Mouse (Mus musculus) naive thymus-derived CD4-positive, alpha-beta T cell, adult 2 months (primary cell): ENCODE data around the gene 1700001C02Rik.

Source experiments
- DNase-seq: peaks from one replicate; pipeline ENCODE4 v3.0.0-alpha.2; 2011; ENCODE audit warnings: low read depth

1700001C02Rik gene

GRCm38 (mm10) chr5:30494606-30495005 is 28.8 kb downstream of the 1700001C02Rik start:
- DNase-seq, result no peak

- DNase-seq, result no peak
These were observed 29.4 kb downstream of the 1700001C02Rik start for GRCm38 (mm10) chr5:30495288-30495687.

DNA sequence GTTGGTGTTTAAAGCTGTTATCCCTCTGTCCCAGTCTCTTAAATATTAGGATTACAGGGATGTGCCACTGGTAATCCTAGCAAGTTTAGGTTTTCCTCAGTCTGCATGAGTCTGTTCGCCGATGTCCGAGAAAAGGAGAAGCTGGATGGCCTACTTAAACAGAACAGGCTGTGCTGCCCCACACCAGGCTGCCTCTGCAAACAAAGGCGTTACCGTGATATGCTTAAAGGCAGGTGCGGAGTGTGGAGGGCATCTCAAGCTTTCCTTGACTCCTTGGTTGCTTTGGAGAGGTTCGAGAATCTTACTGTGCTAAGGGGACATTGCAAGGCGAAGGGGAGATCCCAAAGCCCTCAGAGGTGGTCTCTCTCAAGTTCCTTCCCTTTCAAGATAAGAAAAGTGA is 31.0 kb downstream of the 1700001C02Rik start:
- DNase-seq, result no peak

DNA sequence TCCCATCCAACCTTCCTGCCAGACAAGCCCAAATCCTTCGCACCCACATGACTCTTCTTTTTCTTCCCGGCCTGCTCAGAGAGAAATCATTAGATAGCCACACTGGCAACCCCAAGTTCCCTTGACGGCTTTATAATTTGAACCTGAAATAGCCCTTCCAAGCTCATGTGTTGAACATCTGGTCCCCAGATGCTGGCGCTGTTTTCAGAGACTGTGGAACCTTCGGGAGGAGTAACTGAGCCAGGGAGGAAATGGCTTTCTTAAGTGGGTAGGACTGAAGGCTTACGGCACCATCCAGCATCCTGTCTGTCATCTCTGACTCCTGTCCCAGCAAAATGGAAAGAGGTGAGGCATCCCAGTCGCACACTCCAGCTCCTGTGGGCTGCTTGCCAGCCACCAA is 31.5 kb downstream of the 1700001C02Rik start:
- DNase-seq, result no peak

- no peak for DNase-seq
These were observed 47.3 kb downstream of the 1700001C02Rik start for GRCm38 (mm10) chr5:30513111-30513510.

DNA sequence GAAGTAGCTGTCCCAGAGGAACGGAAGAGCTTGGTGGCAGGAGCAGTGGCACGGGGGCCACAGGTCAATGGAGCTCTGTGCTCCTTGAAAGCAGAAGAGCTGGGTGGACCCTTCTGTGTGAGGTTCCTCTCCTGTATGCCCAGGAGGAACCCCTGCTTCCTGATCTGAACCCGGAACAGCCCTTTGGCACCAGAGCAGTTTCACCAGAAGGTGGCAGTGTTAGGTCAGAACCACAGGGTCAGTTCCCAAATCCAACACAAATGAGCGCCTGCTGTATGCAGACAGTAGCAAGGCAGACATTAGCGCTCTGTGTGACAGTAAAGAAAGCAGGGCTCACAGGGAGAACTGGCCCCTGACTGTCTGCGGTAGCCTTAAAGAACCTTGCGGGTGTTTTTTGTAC is 50.5 kb downstream of the 1700001C02Rik start:
- peak; percentile 56 for DNase-seq

- DNase-seq, result no peak
These were observed 52.3 kb downstream of the 1700001C02Rik start for GRCm38 (mm10) chr5:30518108-30518507.

DNA sequence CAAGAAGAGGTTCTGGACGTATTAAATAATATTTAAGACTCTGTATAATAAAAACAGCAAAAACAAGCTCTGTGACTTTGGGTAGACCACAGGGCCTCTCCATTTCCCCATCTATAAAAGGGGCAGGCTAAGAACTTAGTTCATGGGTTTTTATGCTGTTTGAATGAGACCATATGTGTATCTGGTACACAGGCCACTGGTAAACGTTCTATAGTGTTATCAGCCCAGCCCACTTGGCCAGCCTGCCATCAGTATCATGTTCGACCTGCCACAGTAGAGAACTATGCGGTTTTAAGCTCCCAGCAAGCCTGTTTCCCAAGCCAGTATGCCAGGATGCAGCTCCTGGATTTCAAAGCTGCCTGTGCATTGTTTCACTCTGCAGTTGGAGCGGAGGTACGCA is 52.7 kb downstream of the 1700001C02Rik start:
- DNase-seq, result no peak

GRCm38 (mm10) chr5:30519494-30519893 is 53.6 kb downstream of the 1700001C02Rik start:
- DNase-seq, result no peak

- no peak for DNase-seq
These were observed 54.4 kb downstream of the 1700001C02Rik start for GRCm38 (mm10) chr5:30520214-30520732.

DNA sequence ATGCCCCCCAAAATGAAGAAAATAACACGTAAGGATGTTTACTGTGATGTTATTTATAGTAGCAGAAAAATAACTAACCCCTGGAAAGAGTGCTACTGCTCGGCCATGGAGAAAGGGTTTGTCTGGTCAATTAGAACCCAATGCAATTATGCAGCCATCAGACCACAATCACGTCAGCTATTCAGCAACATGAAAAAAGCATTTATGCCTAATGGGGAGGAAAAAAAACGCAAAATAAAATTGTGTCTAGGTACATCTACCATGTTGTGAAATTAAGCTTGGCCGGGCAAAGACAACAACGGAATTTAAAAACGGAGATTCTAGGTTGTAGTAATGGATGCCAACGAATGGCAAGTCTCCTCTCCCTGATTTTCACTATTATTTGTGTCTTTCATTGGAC is 56.6 kb downstream of the 1700001C02Rik start:
- DNase-seq, result no peak

DNA sequence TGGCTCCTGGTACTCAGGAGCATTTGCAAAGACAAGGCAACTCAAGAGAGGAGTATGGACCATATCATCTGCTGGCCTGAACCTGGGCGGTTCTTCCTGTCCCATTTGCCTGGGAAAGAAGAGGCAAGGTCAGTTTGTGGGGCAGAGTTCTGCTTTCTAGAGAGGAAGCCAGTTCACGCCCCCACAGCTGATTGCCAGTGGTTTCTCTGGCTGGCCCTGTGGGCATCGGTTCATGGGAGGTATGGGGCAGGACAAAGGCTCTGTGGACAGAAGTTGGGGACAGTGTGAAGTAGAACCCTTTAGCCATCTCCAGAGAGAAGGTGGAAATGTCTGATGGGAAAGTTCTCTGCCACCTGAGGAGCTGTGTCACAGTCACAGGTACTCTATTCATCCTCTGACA is 57.3 kb downstream of the 1700001C02Rik start:
- DNase-seq, result no peak

- DNase-seq, result no peak
These were observed 58.4 kb downstream of the 1700001C02Rik start for GRCm38 (mm10) chr5:30524213-30524612.

DNA sequence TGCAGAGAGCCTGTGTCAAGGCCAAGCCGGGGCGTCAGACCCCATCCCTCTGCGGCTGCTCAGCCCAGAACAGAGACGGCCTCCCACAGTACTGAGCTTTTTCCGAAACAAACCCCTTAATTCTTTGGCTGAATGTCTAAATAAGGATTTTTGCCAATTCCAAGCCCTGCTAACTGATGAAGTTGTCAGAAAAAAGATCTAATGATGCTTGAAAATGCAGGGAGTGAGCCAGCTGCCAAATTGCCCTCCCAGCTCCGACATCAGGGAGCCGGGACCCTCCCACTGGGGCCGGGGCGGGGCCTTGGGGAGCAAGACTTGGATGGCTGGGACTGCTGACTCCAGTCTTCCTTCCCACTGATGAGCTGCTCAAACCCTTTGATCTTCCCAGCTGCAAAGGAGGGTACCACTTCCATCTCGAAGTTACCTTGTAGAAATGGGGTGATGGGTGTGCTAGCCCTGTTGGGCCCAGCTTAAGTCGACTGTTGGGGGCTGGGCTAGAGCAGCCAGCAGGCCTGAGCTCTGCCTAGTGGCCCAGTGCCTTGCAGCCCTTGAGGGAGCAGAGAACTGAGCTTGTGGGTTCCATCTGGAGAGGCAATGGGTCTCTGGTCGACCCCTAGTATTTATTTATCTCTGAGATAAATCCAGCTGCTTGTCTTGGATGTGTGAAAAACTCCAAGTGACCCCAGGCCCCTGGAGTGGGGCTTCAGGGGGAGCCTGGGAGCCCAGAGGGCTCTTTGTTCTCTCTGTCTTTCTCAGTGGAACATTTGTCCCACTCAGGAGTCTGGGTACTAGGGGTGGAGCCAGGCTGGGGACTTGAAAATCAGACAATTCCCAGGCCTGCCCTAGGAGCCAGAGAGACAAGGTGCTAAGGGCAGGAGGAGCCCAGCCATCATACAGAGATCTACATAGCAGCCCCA is 60.3 kb downstream of the 1700001C02Rik start:
- DNase-seq, result no peak

GRCm38 (mm10) chr5:30527129-30527528 is 61.3 kb downstream of the 1700001C02Rik start:
- no peak for DNase-seq

DNA sequence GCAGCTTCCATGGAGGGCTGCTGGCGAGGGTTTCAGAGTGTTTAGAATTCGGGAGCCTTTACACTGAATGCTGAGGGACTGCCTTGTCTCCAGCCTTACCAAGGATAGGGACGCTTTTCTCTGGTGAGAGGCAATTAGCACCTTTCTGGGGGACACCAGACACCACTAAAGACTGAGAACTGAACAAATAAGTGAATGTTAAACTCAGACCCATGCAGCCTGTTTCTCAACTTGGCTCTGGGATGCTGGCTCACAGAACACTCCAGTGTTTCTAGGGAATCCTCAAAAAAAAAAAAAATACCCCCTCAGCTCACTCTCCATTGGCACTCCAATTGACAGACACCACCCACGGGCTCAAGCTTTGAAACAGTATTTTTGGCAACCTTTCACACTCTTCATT is 63.1 kb downstream of the 1700001C02Rik start:
- DNase-seq, result no peak
